Mouse (Mus musculus) testis, adult 2 months (tissue): ENCODE data around the gene Atad1. TPM values are rescaled to one million over a fixed set of nuclear protein-coding genes. Genes with fewer than 3 reads are reported as not detected.

Experiments
- H3K27ac ChIP-seq: fragments of 200-500 bp; 2 replicates; pipeline ENCODE4 v1.5.1; 2012; ENCODE audit warnings: low read depth, low read length; ENCODE audit not compliant: control insufficient read depth, insufficient read depth
- H3K27me3 ChIP-seq: fragments of 200-500 bp; 2 replicates; pipeline ENCODE4 v1.6.1; 2012; ENCODE audit warnings: mild to moderate bottlenecking, low read length, moderate library complexity; ENCODE audit not compliant: control insufficient read depth, insufficient read depth
- H3K36me3 ChIP-seq: fragments of 200-500 bp; 2 replicates; pipeline ENCODE4 v1.6.1; 2012; ENCODE audit warnings: mild to moderate bottlenecking, low read length; ENCODE audit not compliant: control insufficient read depth, insufficient read depth
- H3K4me1 ChIP-seq: fragments of 200-500 bp; 2 replicates; pipeline ENCODE4 v1.6.1; 2012; ENCODE audit warnings: low read length; ENCODE audit not compliant: control insufficient read depth, insufficient read depth
- H3K4me3 ChIP-seq: fragments of 200-500 bp; 2 replicates; pipeline ENCODE4 v1.5.1; 2012; ENCODE audit warnings: low read depth, mild to moderate bottlenecking, low read length, moderate library complexity, mixed read lengths; ENCODE audit not compliant: control insufficient read depth
- CTCF ChIP-seq: fragments of 200-500 bp; IDR thresholded peaks from 2 replicates; pipeline ENCODE4 v1.5.1; 2012; ENCODE audit warnings: low read depth, mild to moderate bottlenecking, inconsistent platforms, low read length, moderate library complexity; ENCODE audit not compliant: control insufficient read depth, insufficient read depth, insufficient replicate concordance
- POLR2A ChIP-seq: fragments of 200-500 bp; IDR thresholded peaks from 2 replicates; pipeline ENCODE4 v1.6.1; 2012; ENCODE audit warnings: low read depth, mild to moderate bottlenecking, inconsistent platforms, low read length, moderate library complexity; ENCODE audit not compliant: control insufficient read depth
- polyA plus RNA-seq: library from polyadenylated mRNA; depleted of rRNA; stranded (reverse); fragments of >200 nt; gene quantifications from 2 replicates; pipeline ENCODE4 v1.2.3, GENCODE M21; 2012

The Atad1 gene
- polyA plus RNA-seq, 1 experiment: 90.4 TPM

DNA sequence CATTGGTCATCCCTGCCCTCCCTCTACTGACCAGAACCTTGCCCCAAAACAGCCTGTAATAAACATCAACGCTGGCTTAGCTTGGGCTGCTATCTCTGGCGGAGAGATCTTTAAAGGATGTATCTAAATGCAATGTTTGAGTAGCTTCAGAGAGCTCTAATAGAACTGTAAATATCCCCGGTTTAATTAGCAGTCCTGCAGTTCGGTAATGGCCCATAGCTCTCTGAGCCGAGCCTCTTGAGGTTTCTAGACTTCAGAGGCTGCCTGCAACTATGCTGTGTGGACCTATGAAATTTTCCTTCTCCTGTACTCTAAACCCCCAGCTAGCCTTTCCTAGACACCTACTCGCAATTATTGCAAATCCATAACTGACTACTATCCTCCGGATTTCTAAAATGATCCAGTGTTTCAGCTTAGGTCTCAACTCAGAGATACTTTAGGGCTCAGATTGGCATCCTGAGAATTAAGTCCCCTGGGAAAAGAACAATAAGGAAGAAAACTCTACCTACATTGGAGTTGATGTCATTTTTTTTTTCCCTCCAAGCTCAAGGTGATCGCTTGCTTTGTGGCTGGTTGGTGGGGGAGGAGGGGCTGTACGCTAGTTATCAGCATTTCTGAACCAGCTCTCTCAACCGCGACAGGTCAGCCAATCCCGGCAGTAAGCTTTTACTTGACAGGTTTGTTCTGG is 15.7 kb upstream of the Atad1 start:
- Histone ChIP-seq H3K27me3 (no peaks in the 10 kb centered on the region), H3K4me1 (peaks cover 9% of the 10 kb centered on the region), H3K36me3 (no peaks in the 10 kb centered on the region), H3K27ac (peak overlapping the region; percentile 30; the same call in 1 of the 2 replicates), H3K4me3 (peak overlapping the region; percentile 85)
- TF ChIP-seq POLR2A: no peak
- no peak for TF ChIP-seq CTCF

DNA sequence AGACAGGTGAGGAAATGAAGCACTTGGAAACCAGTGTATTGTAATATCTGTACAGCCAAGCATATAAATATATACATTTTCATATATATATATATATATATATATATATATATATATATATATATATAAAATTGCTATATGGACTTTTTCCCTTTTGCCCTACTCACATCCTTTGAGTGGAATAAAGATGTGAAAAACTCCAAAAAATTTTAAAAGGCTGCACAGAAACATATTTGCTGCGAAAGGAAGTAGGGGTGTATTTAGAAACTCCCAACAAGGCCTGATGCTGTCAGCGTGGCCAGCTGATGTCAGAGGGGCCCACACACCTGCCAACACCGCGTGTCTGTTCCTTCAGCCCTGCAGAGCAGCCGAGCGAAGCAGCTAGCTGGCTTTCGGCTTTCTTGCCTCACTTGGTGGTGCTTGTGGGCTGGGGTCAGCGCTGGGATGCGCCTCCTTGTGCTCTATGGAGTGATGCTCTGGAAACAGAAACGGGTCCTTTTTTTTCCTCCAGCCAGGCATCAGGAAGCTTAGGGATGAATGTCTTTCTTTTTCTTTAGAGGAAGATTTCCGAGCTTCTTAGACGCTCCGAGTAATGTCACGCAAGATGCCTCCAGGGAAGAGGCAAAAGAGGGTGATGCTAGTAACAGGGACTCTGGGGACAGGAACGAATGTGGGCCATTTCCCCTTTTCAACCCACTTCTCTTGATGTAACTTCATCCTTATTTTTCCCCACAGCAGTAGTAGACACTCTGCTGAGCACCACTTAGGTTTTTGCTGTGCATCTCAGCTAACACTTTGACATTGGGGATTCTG is 14.8 kb upstream of the Atad1 start:
- no peak for TF ChIP-seq POLR2A
- no peak for TF ChIP-seq CTCF
- Histone ChIP-seq H3K36me3 (no peaks in the 10 kb centered on the region), H3K4me1 (peaks cover 9% of the 10 kb centered on the region), H3K27ac (no peak overlapping the region), H3K4me3 (no peak overlapping the region), H3K27me3 (no peaks in the 10 kb centered on the region)

DNA sequence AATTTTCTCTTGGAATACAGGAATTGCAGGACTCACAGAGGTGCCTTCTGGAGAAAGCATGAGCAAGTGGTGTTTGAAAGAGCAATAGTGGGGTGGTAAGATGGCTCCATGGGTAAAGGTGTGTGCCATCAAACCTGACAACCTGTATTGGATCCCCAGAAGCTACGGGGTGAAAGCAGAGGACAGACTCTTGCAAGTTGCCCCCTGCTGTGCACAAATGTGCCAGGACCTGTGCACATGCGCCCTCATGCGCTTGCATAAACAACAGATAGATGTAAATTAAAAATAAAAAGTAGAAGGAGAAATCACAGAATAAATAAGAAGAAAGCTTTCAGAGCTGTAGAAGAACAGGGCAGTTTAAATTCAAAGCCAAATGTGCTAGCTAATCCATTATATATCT is 13.8 kb upstream of the Atad1 start:
- Histone ChIP-seq H3K36me3 (no peaks in the 10 kb centered on the region), H3K27me3 (no peaks in the 10 kb centered on the region), H3K4me3 (no peak overlapping the region), H3K4me1 (peaks cover 9% of the 10 kb centered on the region; the same call in 1 of the 2 replicates), H3K27ac (no peak overlapping the region)
- TF ChIP-seq POLR2A: no peak
- no peak for TF ChIP-seq CTCF

DNA sequence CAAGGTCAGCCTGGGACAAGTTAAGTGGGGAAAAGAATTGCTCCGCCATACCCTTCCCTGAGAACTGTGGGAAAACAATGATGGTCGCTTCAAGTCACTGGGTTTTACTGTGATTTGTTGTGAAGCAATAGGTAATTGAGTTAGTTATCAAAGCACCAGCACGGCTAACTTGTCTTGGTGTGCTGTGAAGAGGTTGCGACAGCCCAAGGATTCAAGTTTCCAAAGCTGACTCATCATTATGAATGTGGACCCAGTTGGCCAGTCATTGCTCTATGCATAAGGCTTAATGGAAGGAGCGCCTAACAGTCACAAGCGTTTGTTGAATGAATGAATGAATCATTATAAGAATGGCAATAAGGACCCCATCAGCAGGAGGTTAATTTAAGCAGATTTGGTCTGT is 12.8 kb upstream of the Atad1 start:
- no peaks in the 10 kb centered on the region for H3K27me3 ChIP-seq
- H3K27ac ChIP-seq: no peak overlapping the region
- H3K4me1 ChIP-seq: peaks cover 9% of the 10 kb centered on the region; the same call in 1 of the 2 replicates
- no peak overlapping the region for H3K4me3 ChIP-seq
- no peaks in the 10 kb centered on the region for H3K36me3 ChIP-seq
- TF ChIP-seq POLR2A (no peak), CTCF (no peak)

DNA sequence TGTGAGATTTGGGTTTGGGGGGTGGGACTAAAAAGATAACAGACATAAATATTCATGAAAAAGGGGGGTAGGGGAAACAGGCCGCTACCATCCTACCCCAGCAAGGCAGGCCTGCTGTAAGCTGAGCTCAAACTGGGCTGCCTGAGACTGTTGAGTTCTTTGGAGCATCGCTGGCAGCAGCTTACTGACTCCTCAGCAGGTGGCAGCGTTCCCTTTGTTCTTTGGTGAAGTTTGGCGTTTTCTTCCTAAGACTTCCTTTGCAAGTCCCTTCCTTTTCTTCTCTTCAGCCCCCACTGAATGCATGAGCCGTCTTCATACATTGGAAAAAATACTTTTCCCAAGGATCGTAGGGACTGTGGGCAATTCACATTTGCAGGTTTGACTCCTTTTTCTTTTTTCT is 9.8 kb upstream of the Atad1 start:
- Histone ChIP-seq H3K4me3 (no peak overlapping the region), H3K27ac (no peak overlapping the region), H3K4me1 (peaks cover 2% of the 10 kb centered on the region; the same call in 1 of the 2 replicates), H3K36me3 (no peaks in the 10 kb centered on the region), H3K27me3 (no peaks in the 10 kb centered on the region)
- TF ChIP-seq CTCF (peak; percentile 51; the same call in 1 of the 2 replicates), POLR2A (no peak)

DNA sequence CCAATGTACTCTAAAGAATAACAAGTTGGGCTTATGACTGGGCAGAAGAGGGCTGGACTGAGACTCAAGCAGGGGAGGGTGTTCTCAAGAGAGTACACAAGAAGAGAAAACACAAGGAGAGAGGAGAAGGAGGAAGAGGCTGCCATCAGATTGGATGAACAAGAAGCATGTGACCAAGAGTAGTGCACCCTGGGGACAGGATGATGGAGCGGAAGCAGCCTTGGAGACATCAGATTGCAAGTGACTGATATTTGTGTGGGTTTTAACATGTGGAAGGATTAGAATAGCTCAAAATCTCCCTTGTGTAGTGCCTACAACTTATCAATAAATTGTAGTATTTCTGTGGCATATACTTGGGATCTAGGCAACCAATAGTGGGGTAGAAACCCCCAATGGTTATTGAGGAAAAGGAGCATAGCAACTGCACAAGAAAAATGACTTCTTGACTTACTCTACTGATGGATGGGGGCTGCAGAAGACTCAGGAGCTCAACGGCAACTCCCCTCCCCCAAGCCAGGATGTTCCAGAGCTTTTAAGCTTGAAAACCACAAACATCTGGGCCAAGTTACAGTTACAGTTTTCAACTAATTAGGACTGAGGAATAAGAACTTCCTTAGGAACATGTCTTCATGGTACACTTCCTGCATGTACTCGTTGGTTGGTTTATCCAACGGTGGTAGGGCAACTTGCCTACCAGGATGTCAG is 1.2 kb upstream of the Atad1 start:
- H3K4me3 ChIP-seq: peak overlapping the region; percentile 60
- H3K27me3 ChIP-seq: no peaks in the 10 kb centered on the region
- no peak overlapping the region for H3K27ac ChIP-seq
- TF ChIP-seq POLR2A (no peak), CTCF (no peak)
- no peaks in the 10 kb centered on the region for H3K4me1 ChIP-seq
- no peaks in the 10 kb centered on the region for H3K36me3 ChIP-seq

DNA sequence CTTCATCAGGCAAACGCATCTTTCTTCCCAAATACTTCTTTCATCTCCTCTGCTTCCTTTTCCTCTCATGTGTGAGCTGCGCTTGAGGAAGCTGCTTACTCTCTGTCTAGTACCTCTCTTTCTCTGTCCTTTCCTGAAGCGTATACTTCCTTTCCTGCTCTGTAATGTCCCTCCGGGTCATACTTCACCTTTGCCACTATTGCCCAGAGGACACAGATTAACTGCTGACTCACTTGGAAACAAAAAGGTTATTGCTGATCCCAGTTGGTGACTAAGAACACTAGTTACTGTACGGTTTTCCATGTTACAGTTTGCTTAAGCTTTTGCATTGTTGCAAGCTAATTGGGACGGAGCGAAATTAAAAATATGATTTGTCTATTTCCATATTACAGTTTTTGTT is 1.7 kb downstream of the Atad1 start:
- TF ChIP-seq CTCF (no peak), POLR2A (no peak)
- no peaks in the 10 kb centered on the region for H3K27me3 ChIP-seq
- peak overlapping the region; percentile 55; the same call in 1 of the 2 replicates for H3K4me3 ChIP-seq
- H3K36me3 ChIP-seq: no peaks in the 10 kb centered on the region
- no peak overlapping the region; the same call in 1 of the 2 replicates for H3K27ac ChIP-seq
- H3K4me1 ChIP-seq: no peaks in the 10 kb centered on the region
